Mouse (Mus musculus) limb, embryonic 15.5 days (tissue): ENCODE results near the gene Gm20388. TPM values are rescaled to one million over a fixed set of nuclear protein-coding genes. Genes with fewer than 3 reads are reported as not detected.
A peak's percentile ranks its signal among the peaks of the same experiment; 100 is the strongest.

Source experiments
- ATAC-seq: fragments of 200-750 bp; cut with Nextera tagmentation; 2 replicates; pipeline ENCODE4 v1.8.0; 2017; ENCODE audit warnings: low read depth, moderate TSS enrichment; ENCODE audit not compliant: insufficient number of reproducible peaks, low FRiP score, low TSS enrichment
- H3K27ac ChIP-seq: fragments of 300-500 bp; sonication (generic); 2 replicates; pipeline ENCODE4 v1.5.1; 2015; ENCODE audit warnings: moderate library complexity, mild to moderate bottlenecking, inconsistent platforms
- H3K27me3 ChIP-seq: fragments of 300-500 bp; sonication (generic); 2 replicates; pipeline ENCODE4 v1.6.1; 2015; ENCODE audit warnings: inconsistent platforms
- H3K36me3 ChIP-seq: fragments of 300-500 bp; sonication (generic); 2 replicates; pipeline ENCODE4 v1.6.1; 2015; ENCODE audit warnings: inconsistent platforms
- H3K4me1 ChIP-seq: fragments of 300-500 bp; sonication (generic); 2 replicates; pipeline ENCODE4 v1.6.1; 2015; ENCODE audit warnings: inconsistent platforms
- H3K4me2 ChIP-seq: fragments of 300-500 bp; sonication (generic); 2 replicates; pipeline ENCODE4 v1.6.1; 2015; ENCODE audit warnings: mild to moderate bottlenecking, inconsistent platforms
- H3K4me3 ChIP-seq: fragments of 300-500 bp; sonication (generic); 2 replicates; pipeline ENCODE4 v1.5.1; 2015; ENCODE audit warnings: mild to moderate bottlenecking, inconsistent platforms
- H3K9ac ChIP-seq: fragments of 300-500 bp; sonication (generic); 2 replicates; pipeline ENCODE4 v1.6.1; 2015; ENCODE audit warnings: inconsistent platforms
- H3K9me3 ChIP-seq: fragments of 300-500 bp; sonication (generic); 2 replicates; pipeline ENCODE4 v1.6.1; 2016; ENCODE audit warnings: inconsistent platforms
- WGBS: fragments of 180-500 bp; shearing (Covaris S2); methylation state at CpG from one replicate; pipeline ENCODE4 v1.1.7; 2015; 5-methylcytosine and 5-hydroxymethylcytosine counted together
- polyA plus RNA-seq: library from polyadenylated mRNA; unstranded; fragments of >200 nt; fragmentation: Nextera tagmentation; extraction: Ambion mirVana; gene quantifications from 2 replicates; pipeline ENCODE4 v1.2.1, GENCODE M21; 2015

Gene Gm20388
- polyA plus RNA-seq, 1 experiment from 2014 or later, result 4.9 TPM

DNA sequence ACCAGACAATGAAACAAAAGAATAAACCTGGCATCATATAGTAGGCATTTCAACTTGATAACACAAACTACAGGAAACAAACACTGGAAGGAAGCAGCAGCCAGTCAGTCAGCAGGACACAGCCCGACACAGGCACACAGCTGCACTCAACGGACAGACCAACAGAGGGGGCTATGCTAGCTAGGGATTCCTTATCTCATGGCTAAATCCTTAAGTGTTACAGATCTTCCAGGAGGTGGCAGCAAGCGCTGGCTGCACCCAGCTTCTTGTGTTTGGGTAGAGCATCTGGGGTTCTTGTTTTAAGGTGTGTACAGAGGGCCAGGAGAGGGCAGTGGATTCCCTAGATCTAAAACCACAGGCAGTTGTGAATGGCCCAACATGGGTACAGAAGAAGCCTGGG, 1692.2 kb downstream of the Gm20388 start:
- Histone ChIP-seq H3K27me3 (no peaks in the 10 kb centered on the region), H3K4me3 (no peak overlapping the region), H3K4me2 (no peak overlapping the region), H3K4me1 (no peaks in the 10 kb centered on the region), H3K9me3 (no peaks in the 10 kb centered on the region), H3K9ac (no peak overlapping the region), H3K27ac (no peak overlapping the region), H3K36me3 (peaks cover 88% of the 10 kb centered on the region)
- WGBS, result 32% methylated on average over 3 of the region's 3 CpGs
- ATAC-seq, result no peak

DNA sequence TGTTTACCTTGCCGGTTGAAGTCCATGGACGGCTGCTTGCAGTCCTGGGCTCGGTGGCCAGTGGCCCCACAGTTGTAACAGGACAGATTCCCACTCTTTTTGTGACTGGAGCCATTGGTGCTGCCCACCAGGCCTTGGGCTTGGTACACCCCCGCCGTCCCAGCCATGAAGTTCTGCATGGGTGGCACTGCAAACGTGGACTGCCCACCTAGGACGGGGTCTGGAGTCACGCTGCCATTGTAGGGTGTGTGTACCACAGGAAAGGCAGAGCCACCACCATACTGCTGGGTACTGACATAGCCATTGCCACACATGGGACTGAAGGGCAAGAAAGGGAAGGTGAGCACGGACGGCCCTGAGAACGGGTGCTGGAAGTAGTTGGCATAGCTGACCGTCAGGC, 1693.2 kb downstream of the Gm20388 start:
- WGBS, result 91% methylated on average over 12 of the region's 12 CpGs
- H3K4me3 ChIP-seq, result no peak overlapping the region
- no peak overlapping the region for H3K27ac ChIP-seq
- H3K4me1 ChIP-seq, result no peaks in the 10 kb centered on the region
- no peaks in the 10 kb centered on the region for H3K9me3 ChIP-seq
- no peak overlapping the region for H3K4me2 ChIP-seq
- H3K27me3 ChIP-seq, result no peaks in the 10 kb centered on the region
- ATAC-seq, result no peak
- peaks cover 92% of the 10 kb centered on the region for H3K36me3 ChIP-seq
- H3K9ac ChIP-seq, result no peak overlapping the region

DNA sequence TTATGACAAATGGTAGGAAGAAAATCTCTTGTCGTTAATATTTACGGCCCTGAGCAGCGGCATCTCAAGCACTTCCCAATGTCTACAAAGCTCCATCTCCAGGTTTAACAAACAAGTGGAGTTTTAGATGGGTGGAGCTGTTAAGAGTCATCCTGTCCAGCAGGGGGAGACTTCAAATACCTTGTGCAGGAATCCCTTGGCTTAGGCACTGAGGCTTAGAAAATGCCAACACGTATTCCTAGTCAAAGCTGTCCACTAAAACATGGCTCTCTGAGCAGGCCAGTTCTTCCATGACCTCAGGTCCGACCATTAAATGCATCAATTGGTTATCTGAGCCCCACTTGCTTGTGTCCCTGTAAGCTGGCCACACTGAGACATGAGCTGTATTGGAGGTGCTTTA, 1697.0 kb downstream of the Gm20388 start:
- Histone ChIP-seq H3K36me3 (peaks cover 85% of the 10 kb centered on the region), H3K27ac (no peak overlapping the region), H3K9me3 (no peaks in the 10 kb centered on the region), H3K9ac (no peak overlapping the region), H3K4me3 (no peak overlapping the region), H3K27me3 (no peaks in the 10 kb centered on the region), H3K4me2 (no peak overlapping the region), H3K4me1 (no peaks in the 10 kb centered on the region)
- WGBS, result 91% methylated on average over 5 of the region's 5 CpGs
- no peak for ATAC-seq

DNA sequence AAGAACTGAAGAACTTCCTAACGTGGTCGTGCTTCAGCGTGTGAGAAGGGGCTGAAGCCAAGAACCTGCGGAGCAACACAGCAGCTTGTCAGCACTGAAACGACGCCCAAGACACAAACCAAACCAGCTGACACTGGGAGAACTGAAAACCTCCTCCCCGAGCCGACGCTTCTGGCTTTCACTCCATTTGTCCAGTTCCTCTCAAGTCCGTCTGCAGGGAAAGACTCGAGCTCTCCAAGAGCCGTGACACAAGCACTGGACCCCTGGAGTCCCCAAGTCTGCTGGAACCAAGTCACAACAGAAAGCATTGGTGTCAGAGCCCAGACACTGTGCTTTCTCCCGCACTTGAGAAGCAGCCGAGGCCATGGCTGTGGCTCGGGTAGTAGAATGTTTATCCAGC, 1698.6 kb downstream of the Gm20388 start:
- no peaks in the 10 kb centered on the region for H3K9me3 ChIP-seq
- no peaks in the 10 kb centered on the region for H3K4me1 ChIP-seq
- H3K27ac ChIP-seq, result no peak overlapping the region
- H3K36me3 ChIP-seq, result peaks cover 74% of the 10 kb centered on the region
- 87% methylated on average over 15 of the region's 15 CpGs for WGBS
- H3K4me3 ChIP-seq, result no peak overlapping the region
- no peak for ATAC-seq
- H3K9ac ChIP-seq, result no peak overlapping the region
- no peaks in the 10 kb centered on the region for H3K27me3 ChIP-seq
- no peak overlapping the region for H3K4me2 ChIP-seq

DNA sequence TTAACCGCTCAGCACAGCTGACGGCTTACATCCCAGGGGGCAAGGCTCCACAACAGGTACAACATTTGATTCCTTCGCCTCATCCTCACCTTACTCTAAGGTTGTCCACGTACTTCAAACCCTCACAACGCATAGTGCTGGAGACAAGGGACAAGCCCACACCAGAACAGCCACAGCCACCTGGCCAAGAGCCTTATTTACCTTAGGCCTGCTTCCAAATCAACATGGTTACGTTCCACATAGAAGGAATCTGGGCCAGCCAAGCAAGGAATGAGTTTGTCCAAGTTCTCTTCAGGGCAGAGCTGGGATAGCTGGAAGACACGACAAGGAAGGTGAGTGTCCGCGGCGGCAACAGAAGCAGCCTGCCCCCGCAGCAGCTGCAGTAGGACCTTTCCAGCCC, 1699.3 kb downstream of the Gm20388 start:
- ATAC-seq, result no peak
- H3K36me3 ChIP-seq, result peaks cover 69% of the 10 kb centered on the region
- H3K4me3 ChIP-seq, result no peak overlapping the region
- no peak overlapping the region for H3K27ac ChIP-seq
- no peak overlapping the region for H3K4me2 ChIP-seq
- H3K9me3 ChIP-seq, result no peaks in the 10 kb centered on the region
- 91% methylated on average over 11 of the region's 11 CpGs for WGBS
- no peak overlapping the region for H3K9ac ChIP-seq
- H3K4me1 ChIP-seq, result no peaks in the 10 kb centered on the region
- H3K27me3 ChIP-seq, result no peaks in the 10 kb centered on the region

DNA sequence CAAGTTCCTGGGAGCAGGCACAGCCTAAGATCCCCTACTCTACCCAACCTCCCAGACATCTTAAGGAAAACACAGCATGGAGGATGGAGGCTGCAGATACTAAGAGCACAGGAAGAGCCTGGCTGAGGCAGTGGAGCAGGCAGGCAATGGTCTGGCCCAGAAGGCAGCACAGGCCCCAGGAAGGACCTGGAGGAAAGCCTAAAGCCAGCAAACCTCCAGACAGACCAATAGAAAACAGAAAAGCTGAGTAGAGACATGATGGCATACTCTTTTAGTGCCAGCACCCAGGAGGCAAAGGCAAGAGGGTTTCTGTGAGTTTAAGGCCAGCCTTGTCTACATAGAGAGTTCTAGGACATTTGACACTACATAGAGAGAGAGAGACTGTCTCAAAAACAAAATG, 1702.8 kb downstream of the Gm20388 start:
- ATAC-seq, result no peak
- no peaks in the 10 kb centered on the region for H3K4me1 ChIP-seq
- H3K36me3 ChIP-seq, result peaks cover 65% of the 10 kb centered on the region
- no peak overlapping the region for H3K27ac ChIP-seq
- H3K9ac ChIP-seq, result no peak overlapping the region
- no peaks in the 10 kb centered on the region for H3K27me3 ChIP-seq
- H3K4me2 ChIP-seq, result no peak overlapping the region
- no peak overlapping the region for H3K4me3 ChIP-seq
- H3K9me3 ChIP-seq, result no peaks in the 10 kb centered on the region

DNA sequence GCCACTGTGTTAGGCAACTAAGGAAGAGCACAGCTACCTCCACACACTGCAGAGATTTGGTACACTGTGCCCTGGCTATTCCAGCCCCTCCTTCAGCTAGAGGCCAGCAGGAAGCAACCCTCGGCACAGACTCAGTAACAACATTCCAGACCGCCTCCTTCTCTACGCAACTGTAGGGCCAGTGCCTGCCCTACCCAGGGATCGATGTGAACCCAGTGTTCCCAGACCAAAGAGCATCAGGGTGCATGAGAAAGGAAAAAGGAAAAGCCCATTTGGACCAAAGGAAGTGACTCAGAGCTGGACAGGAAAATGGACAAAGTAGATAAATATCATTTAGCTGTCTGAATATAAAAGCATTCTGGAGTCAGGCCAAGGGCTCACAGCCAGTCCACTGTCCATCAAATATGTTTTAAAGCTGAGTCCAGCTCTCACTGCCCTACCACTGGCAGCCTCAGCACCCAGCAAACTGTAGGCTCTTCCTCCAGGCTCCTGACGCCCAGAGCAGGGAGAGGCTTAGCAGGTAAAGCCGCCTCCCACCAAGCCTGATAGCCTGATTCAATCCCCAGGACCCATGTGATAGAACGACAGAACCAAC, 1708.9 kb downstream of the Gm20388 start:
- Histone ChIP-seq H3K27me3 (no peaks in the 10 kb centered on the region), H3K36me3 (peaks cover 32% of the 10 kb centered on the region), H3K9ac (no peak overlapping the region), H3K27ac (peak overlapping the region; percentile 43), H3K4me3 (no peak overlapping the region), H3K9me3 (no peaks in the 10 kb centered on the region), H3K4me1 (peaks cover 20% of the 10 kb centered on the region), H3K4me2 (no peak overlapping the region)
- no peak for ATAC-seq
- WGBS, result 59% methylated on average over 7 of the region's 7 CpGs

DNA sequence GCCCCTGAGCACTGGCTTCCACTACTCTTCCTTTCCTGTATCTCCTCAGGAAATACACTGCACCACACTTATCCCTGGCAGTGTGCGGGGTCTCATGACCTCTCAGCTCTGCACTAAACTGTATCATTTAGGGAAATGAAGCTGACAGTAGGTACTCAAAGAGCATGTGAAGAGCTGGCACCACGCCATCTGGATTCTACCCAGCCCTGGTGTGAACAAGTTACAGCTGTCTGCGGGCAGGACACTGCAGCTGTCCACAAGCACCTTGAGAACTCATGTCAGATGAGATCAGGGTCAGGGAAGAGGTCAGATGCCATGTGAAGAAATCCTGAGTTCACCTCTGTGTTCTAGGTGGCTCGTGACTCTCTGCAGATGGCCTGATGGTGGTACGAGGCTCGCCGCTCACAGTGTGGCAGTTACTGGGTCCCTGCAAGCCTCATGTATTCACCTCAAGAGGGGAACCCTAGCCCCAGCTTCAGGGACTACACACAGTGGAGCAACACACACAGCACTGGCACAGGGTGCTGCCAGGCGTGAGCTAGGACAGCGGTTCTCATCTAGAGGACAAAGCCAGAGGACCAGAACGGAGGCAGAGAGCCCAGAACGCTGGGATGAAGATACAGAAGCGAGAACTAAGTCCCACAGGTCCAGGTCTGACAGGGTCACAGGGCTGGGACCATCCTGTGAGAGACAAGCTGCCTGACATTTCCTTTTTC, 1710.3 kb downstream of the Gm20388 start:
- no peaks in the 10 kb centered on the region for H3K27me3 ChIP-seq
- peaks cover 24% of the 10 kb centered on the region for H3K4me1 ChIP-seq
- ATAC-seq, result no peak
- peaks cover 30% of the 10 kb centered on the region for H3K36me3 ChIP-seq
- 80% methylated on average over 12 of the region's 12 CpGs for WGBS
- no peak overlapping the region for H3K4me2 ChIP-seq
- no peak overlapping the region for H3K4me3 ChIP-seq
- no peak overlapping the region for H3K9ac ChIP-seq
- H3K27ac ChIP-seq, result no peak overlapping the region
- no peaks in the 10 kb centered on the region for H3K9me3 ChIP-seq

DNA sequence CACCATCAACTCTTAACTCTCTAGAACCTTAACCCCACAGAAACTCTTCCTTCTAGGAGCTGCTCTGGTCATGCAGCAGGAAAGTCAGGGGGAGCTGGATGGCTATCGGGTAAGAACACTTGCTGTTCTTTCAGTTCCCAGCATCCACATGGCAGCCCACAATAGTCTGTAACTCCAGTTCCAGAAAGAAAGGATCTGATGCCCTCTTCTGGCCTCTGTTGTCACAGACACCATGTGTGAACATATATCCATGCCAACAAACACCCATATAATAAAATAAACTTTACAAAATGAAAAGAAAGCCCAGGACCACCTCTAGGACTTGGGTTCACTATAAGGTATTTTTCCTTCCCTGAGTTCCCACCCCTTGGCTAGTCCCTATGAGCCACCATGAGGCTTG, 1711.2 kb downstream of the Gm20388 start:
- ATAC-seq, result no peak
- H3K36me3 ChIP-seq, result peaks cover 29% of the 10 kb centered on the region

DNA sequence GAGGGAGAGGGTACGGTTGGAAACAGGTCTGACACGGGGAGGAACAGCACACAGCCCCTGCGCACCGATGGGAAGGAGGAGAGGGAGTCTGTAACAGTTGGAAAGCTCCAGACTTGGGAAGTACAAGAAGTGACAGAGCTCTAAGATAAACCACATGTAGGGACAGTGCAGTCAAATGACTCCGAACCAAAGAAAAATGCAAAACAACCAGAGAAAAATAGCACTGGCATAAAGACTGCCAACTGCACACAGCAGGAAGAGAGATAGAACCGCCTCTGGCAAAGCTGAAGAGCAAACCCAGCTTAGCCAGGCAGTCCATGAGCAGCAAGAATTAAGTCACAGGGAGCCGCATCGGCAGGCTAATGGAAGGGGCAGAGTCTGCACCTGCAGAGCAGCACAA, 1712.4 kb downstream of the Gm20388 start:
- Histone ChIP-seq H3K9me3 (no peaks in the 10 kb centered on the region), H3K27me3 (no peaks in the 10 kb centered on the region), H3K4me1 (peaks cover 24% of the 10 kb centered on the region), H3K9ac (no peak overlapping the region), H3K36me3 (peaks cover 26% of the 10 kb centered on the region), H3K4me2 (no peak overlapping the region), H3K4me3 (no peak overlapping the region), H3K27ac (no peak overlapping the region)
- WGBS, result 86% methylated on average over 8 of the region's 8 CpGs
- ATAC-seq, result no peak

More for the DNA sequence above, 1711.2 kb downstream of the Gm20388 start:
- WGBS, result 55% methylated on average over 1 of the region's 1 CpGs
- H3K4me3 ChIP-seq, result no peak overlapping the region
- H3K27me3 ChIP-seq, result no peaks in the 10 kb centered on the region
- H3K9ac ChIP-seq, result no peak overlapping the region
- H3K4me1 ChIP-seq, result peaks cover 24% of the 10 kb centered on the region
- H3K4me2 ChIP-seq, result no peak overlapping the region
- no peak overlapping the region for H3K27ac ChIP-seq
- no peaks in the 10 kb centered on the region for H3K9me3 ChIP-seq

DNA sequence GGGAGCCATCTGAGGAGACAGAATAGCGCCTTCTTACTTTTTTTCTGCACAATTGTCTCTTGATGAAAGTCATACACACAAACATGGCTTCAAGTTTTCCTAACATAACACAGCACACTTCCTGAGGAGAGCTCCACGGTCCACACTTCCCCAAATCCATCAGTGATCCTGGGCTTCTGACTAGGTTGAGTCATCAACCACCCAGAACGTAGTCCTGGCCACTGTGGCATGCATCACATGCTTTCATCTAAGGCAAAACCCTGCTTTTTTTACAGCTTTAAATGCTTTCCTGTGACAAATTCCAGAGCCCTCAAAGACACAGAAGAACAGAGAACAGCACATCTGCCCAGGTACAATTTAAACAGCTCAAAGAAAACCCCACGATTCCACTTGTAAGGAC, 1718.0 kb downstream of the Gm20388 start:
- Histone ChIP-seq H3K4me1 (peaks cover 22% of the 10 kb centered on the region), H3K36me3 (peaks cover 25% of the 10 kb centered on the region), H3K9me3 (no peaks in the 10 kb centered on the region), H3K4me3 (no peak overlapping the region), H3K4me2 (no peak overlapping the region), H3K27ac (no peak overlapping the region), H3K27me3 (no peaks in the 10 kb centered on the region), H3K9ac (no peak overlapping the region)
- WGBS, result 88% methylated on average over 4 of the region's 4 CpGs
- ATAC-seq, result no peak

DNA sequence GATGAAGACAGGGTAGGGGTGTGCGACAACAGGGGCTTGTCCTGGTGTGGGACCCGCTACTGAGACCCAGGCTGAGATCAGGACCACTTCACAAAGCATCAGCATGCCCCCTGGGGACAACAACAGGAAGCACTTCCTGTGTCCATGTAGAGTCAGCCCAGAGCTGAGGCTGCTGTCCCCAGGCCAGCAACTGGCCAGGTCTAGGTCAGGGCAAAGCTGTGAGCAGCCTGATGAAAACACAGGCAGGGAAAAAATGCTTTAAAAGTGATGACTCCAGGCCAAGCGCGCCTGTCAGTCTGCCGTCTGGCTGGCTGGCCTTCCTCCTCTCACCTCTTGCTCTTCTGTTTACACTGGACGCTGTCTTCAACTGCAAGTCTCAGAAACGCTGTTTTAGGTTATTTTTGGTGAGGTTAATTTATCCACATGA, 1721.0 kb downstream of the Gm20388 start:
- no peaks in the 10 kb centered on the region for H3K27me3 ChIP-seq
- H3K9me3 ChIP-seq, result no peaks in the 10 kb centered on the region
- H3K27ac ChIP-seq, result peak overlapping the region; percentile 54
- H3K4me3 ChIP-seq, result no peak overlapping the region
- 0 out of 2 replicates have a peak, but pooled peaks have one; percentile 11 for ATAC-seq
- H3K9ac ChIP-seq, result no peak overlapping the region
- 57% methylated on average over 7 of the region's 7 CpGs for WGBS
- no peak overlapping the region for H3K4me2 ChIP-seq
- H3K36me3 ChIP-seq, result peaks cover 14% of the 10 kb centered on the region
- peaks cover 29% of the 10 kb centered on the region for H3K4me1 ChIP-seq
